Mouse (Mus musculus) v-Abl transformed pro-B cells (cell line): ENCODE measurements at regions not wholly inside any gene's neighbourhood (a gene's known extent, or its start where the extent isn't known, plus 50 kb on each side); places are given as distances from the start of the nearest gene placed in this dataset.

Experiments
- in situ Hi-C, 2 experiments: fragments of 400-800 bp; cut with MboI; formaldehyde crosslinking; loops; one replicate each; pipeline ENCODE4 v1.15.1; 2025; ENCODE audit not compliant: unreplicated experiment in 2 of 2

GRCm38 (mm10) chr1:137280391-137281386 lies 320.4 kb upstream of the Nr5a2 start:
- in situ Hi-C loops: no loop called here

GRCm38 (mm10) chr1:137279981-137280380 lies 319.7 kb upstream of the Nr5a2 start:
- in situ Hi-C loops: no loop called here

GRCm38 (mm10) chr1:137270659-137271612 lies 310.7 kb upstream of the Nr5a2 start:
- in situ Hi-C loops: no loop called here

- in situ Hi-C loops: no loop called here
Measured at GRCm38 (mm10) chr1:137262806-137263370, 302.6 kb upstream of the Nr5a2 start.

GRCm38 (mm10) chr1:137262121-137262525 lies 301.9 kb upstream of the Nr5a2 start:
- in situ Hi-C loops: no loop called here

GRCm38 (mm10) chr1:137256294-137256693 lies 296.0 kb upstream of the Nr5a2 start:
- in situ Hi-C loops: no loop called here

- in situ Hi-C loops: no loop called here
Measured at GRCm38 (mm10) chr1:137255041-137255440, 294.8 kb upstream of the Nr5a2 start.

GRCm38 (mm10) chr1:137254634-137255033 lies 294.4 kb upstream of the Nr5a2 start:
- in situ Hi-C loops: no loop called here

GRCm38 (mm10) chr1:137227098-137227485 lies 266.8 kb upstream of the Nr5a2 start:
- in situ Hi-C loops: no loop called here

GRCm38 (mm10) chr1:137226479-137227097 lies 266.3 kb upstream of the Nr5a2 start:
- in situ Hi-C loops: no loop called here

GRCm38 (mm10) chr1:137225418-137225817 lies 265.2 kb upstream of the Nr5a2 start:
- in situ Hi-C loops: no loop called here

GRCm38 (mm10) chr1:137223052-137223451 lies 262.8 kb upstream of the Nr5a2 start:
- in situ Hi-C loops: loop anchor here in 1 of 2 experiments (25.0 kb wide), 1 partner anchor 661 kb away; no protein-coding TSS in a partner anchor

GRCm38 (mm10) chr1:137221087-137222057 lies 261.1 kb upstream of the Nr5a2 start:
- in situ Hi-C loops: loop anchor here in 1 of 2 experiments (25.0 kb wide), 1 partner anchor 659 kb away; no protein-coding TSS in a partner anchor

- in situ Hi-C loops: loop anchor here in 1 of 2 experiments (25.0 kb wide), 1 partner anchor 658 kb away; no protein-coding TSS in a partner anchor
Measured at GRCm38 (mm10) chr1:137220226-137220625, 260.0 kb upstream of the Nr5a2 start.

- in situ Hi-C loops: loop anchor here in 1 of 2 experiments (25.0 kb wide), 1 partner anchor 656 kb away; no protein-coding TSS in a partner anchor
Measured at GRCm38 (mm10) chr1:137218611-137219010, 258.4 kb upstream of the Nr5a2 start.

- in situ Hi-C loops: loop anchor here in 1 of 2 experiments (25.0 kb wide), 1 partner anchor 656 kb away; no protein-coding TSS in a partner anchor
Measured at GRCm38 (mm10) chr1:137218096-137218495, 257.8 kb upstream of the Nr5a2 start.

GRCm38 (mm10) chr1:137217206-137217605 lies 257.0 kb upstream of the Nr5a2 start:
- in situ Hi-C loops: loop anchor here in 1 of 2 experiments (25.0 kb wide), 1 partner anchor 655 kb away; no protein-coding TSS in a partner anchor

- in situ Hi-C loops: loop anchor here in 1 of 2 experiments (25.0 kb wide), 1 partner anchor 652 kb away; no protein-coding TSS in a partner anchor
Measured at GRCm38 (mm10) chr1:137214328-137214727, 254.1 kb upstream of the Nr5a2 start.
